Mouse (Mus musculus) lung, postnatal 0 days (tissue): ENCODE data around the gene Cldn34c2. TPM values are rescaled to one million over a fixed set of nuclear protein-coding genes. Genes with fewer than 3 reads are reported as not detected.
"Not testable (repeated sequence)": the region's sequence is repeated elsewhere in the genome, so short reads cannot be mapped to it uniquely, and the experiment has no call there.

ENCODE experiments used
- ATAC-seq: fragments of 200-750 bp; cut with Nextera tagmentation; 2 replicates; pipeline ENCODE4 v1.8.0; 2017; ENCODE audit warnings: moderate library complexity
- DNase-seq: peaks from one replicate; pipeline ENCODE4 v3.0.0-alpha.2; 2016; ENCODE audit warnings: low spot score
- H3K27ac ChIP-seq: fragments of 300-500 bp; sonication (generic); 2 replicates; pipeline ENCODE4 v1.5.1; 2014; ENCODE audit warnings: antibody characterized with exemption, mild to moderate bottlenecking, low read length, mixed read lengths
- H3K27me3 ChIP-seq: fragments of 300-500 bp; sonication (generic); replicated peaks from 2 replicates; pipeline ENCODE4 v1.6.1; 2014; ENCODE audit warnings: low read length, mixed read lengths; ENCODE audit not compliant: insufficient read depth
- H3K36me3 ChIP-seq: fragments of 300-500 bp; sonication (generic); 2 replicates; pipeline ENCODE4 v1.6.1; 2014; ENCODE audit warnings: low read length, mixed read lengths; ENCODE audit not compliant: insufficient read depth
- H3K4me1 ChIP-seq: fragments of 300-500 bp; sonication (generic); 2 replicates; pipeline ENCODE4 v1.6.1; 2014; ENCODE audit warnings: antibody characterized with exemption, low read depth, low read length, mixed read lengths; ENCODE audit not compliant: insufficient read depth
- H3K4me2 ChIP-seq: fragments of 300-500 bp; sonication (generic); replicated peaks from 2 replicates; pipeline ENCODE4 v1.6.1; 2014; ENCODE audit warnings: low read depth, mild to moderate bottlenecking, low read length, moderate library complexity, mixed read lengths
- H3K4me3 ChIP-seq: fragments of 300-500 bp; sonication (generic); 2 replicates; pipeline ENCODE4 v1.5.1; 2014; ENCODE audit warnings: low read depth, low read length
- H3K9ac ChIP-seq: fragments of 300-500 bp; sonication (generic); replicated peaks from 2 replicates; pipeline ENCODE4 v1.6.1; 2014; ENCODE audit warnings: low read depth, mild to moderate bottlenecking
- H3K9me3 ChIP-seq: fragments of 300-500 bp; sonication (generic); 2 replicates; pipeline ENCODE4 v1.6.1; 2016; ENCODE audit warnings: low read length, mixed read lengths
- WGBS: fragments of 180-500 bp; shearing (Covaris S2); extraction: QIAGEN DNeasy Blood & Tissue Kit; methylation state at CpG from one replicate; pipeline ENCODE4 v1.1.7; 2014; 5-methylcytosine and 5-hydroxymethylcytosine counted together
- polyA plus RNA-seq: library from polyadenylated mRNA; unstranded; fragments of >200 nt; fragmentation: Nextera tagmentation; extraction: Ambion mirVana; gene quantifications from 2 replicates; pipeline ENCODE4 v1.2.1, GENCODE M21; 2015

Cldn34c2 gene
- polyA plus RNA-seq, result not detected in 2 replicates

GRCm38 (mm10) chrX:123581400-123581799 lies at the start of gene Cldn34c2:
Cldn34c2 (plus strand) TSS chrX:123581700.
- not testable (repeated sequence) for ATAC-seq, H3K9me3 ChIP-seq, H3K4me1 ChIP-seq, DNase-seq, H3K36me3 ChIP-seq, H3K4me3 ChIP-seq, H3K27me3 ChIP-seq, H3K27ac ChIP-seq, H3K9ac ChIP-seq, H3K4me2 ChIP-seq

GRCm38 (mm10) chrX:123551378-123551777 lies 30.1 kb upstream of the Cldn34c2 start:
- H3K27me3 ChIP-seq, DNase-seq, H3K27ac ChIP-seq, H3K9ac ChIP-seq, H3K4me2 ChIP-seq, H3K4me3 ChIP-seq, H3K36me3 ChIP-seq, ATAC-seq, H3K9me3 ChIP-seq, H3K4me1 ChIP-seq: not testable (repeated sequence)
- WGBS, result 88% methylated on average over 13 of the region's 13 CpGs

GRCm38 (mm10) chrX:123612158-123612828 lies 30.8 kb downstream of the Cldn34c2 start:
- not testable (repeated sequence) for H3K4me1 ChIP-seq
- ATAC-seq, result peak; percentile 38

More at GRCm38 (mm10) chrX:123612158-123612828, 30.8 kb downstream of the Cldn34c2 start:
- WGBS, result 82% methylated on average over 6 of the region's 12 CpGs
- not testable (repeated sequence) for H3K27me3 ChIP-seq, H3K36me3 ChIP-seq, H3K27ac ChIP-seq, DNase-seq, H3K4me2 ChIP-seq, H3K4me3 ChIP-seq, H3K9me3 ChIP-seq, H3K9ac ChIP-seq

Other genes with a start within 250 kb of the Cldn34c2 start
- not detected in 2 replicates for gene Gm17467, start 123.1 kb downstream of the Cldn34c2 start, polyA plus RNA-seq
- gene Cldn34c3, start 212.0 kb downstream of the Cldn34c2 start, polyA plus RNA-seq, result not detected in 2 replicates